Mouse (Mus musculus) thymus, adult 2 months (tissue): ENCODE measurements around the gene Cd99l2. TPM values are rescaled to one million over a fixed set of nuclear protein-coding genes. Genes with fewer than 3 reads are reported as not detected.
A peak's percentile ranks its signal among the peaks of the same experiment; 100 is the strongest.

Experiments used
- DNase-seq: peaks from one replicate; pipeline ENCODE4 v3.0.0; 2021
- H3K27ac ChIP-seq: fragments of 200-500 bp; 2 replicates; pipeline ENCODE4 v1.5.1; 2012; ENCODE audit warnings: low read length, control low read depth; ENCODE audit not compliant: control insufficient read depth, insufficient read depth
- H3K27me3 ChIP-seq: fragments of 200-500 bp; 2 replicates; pipeline ENCODE4 v1.6.1; 2012; ENCODE audit warnings: mild to moderate bottlenecking, low read length, moderate library complexity, mixed read lengths; ENCODE audit not compliant: control insufficient read depth, insufficient read depth
- H3K36me3 ChIP-seq: fragments of 200-500 bp; 2 replicates; pipeline ENCODE4 v1.6.1; 2012; ENCODE audit warnings: mild to moderate bottlenecking, low read length, moderate library complexity; ENCODE audit not compliant: control insufficient read depth, insufficient read depth
- H3K4me1 ChIP-seq: fragments of 200-500 bp; replicated peaks from 2 replicates; pipeline ENCODE4 v1.6.1; 2012; ENCODE audit warnings: low read length; ENCODE audit not compliant: control insufficient read depth, insufficient read depth
- H3K4me3 ChIP-seq: fragments of 200-500 bp; 2 replicates; pipeline ENCODE4 v1.5.1; 2012; ENCODE audit warnings: mild to moderate bottlenecking, low read length, control low read depth, moderate library complexity; ENCODE audit not compliant: control insufficient read depth, insufficient read depth
- CTCF ChIP-seq: fragments of 200-500 bp; IDR thresholded peaks from 2 replicates; pipeline ENCODE4 v1.5.1; 2012; ENCODE audit warnings: mild to moderate bottlenecking, control low read depth, low read length, moderate library complexity, borderline replicate concordance; ENCODE audit not compliant: control insufficient read depth, poor library complexity, insufficient read depth; ENCODE audit errors: extremely low read depth
- POLR2A ChIP-seq: fragments of 200-500 bp; IDR thresholded peaks from 2 replicates; pipeline ENCODE4 v1.6.1; 2012; ENCODE audit warnings: mild to moderate bottlenecking, low read length, control low read depth, moderate library complexity; ENCODE audit not compliant: control insufficient read depth, poor library complexity, insufficient read depth; ENCODE audit errors: extremely low read depth
- WGBS: fragments of 180-500 bp; shearing (Covaris S2); methylation state at CpG from one replicate; pipeline ENCODE4 v1.1.7; 2018; 5-methylcytosine and 5-hydroxymethylcytosine counted together
- polyA plus RNA-seq: library from polyadenylated mRNA; depleted of rRNA; stranded (reverse); fragments of >200 nt; gene quantifications from 2 replicates; pipeline ENCODE4 v1.2.3, GENCODE M21; 2012

The Cd99l2 gene
- polyA plus RNA-seq, 1 experiment = 13.8 TPM

- WGBS = 48% methylated on average over 9 of the region's 9 CpGs
- Histone ChIP-seq H3K36me3 (no peaks in the 10 kb centered on the region), H3K4me3 (no peak overlapping the region), H3K27me3 (no peaks in the 10 kb centered on the region), H3K27ac (no peak overlapping the region), H3K4me1 (no peaks in the 10 kb centered on the region)
- DNase-seq = peak; percentile 72
- TF ChIP-seq CTCF (no peak; the same call in 1 of the 2 replicates), POLR2A (no peak)
Observed at GRCm38 (mm10) chrX:71425746-71426519, 66.7 kb downstream of the Cd99l2 start.

DNA sequence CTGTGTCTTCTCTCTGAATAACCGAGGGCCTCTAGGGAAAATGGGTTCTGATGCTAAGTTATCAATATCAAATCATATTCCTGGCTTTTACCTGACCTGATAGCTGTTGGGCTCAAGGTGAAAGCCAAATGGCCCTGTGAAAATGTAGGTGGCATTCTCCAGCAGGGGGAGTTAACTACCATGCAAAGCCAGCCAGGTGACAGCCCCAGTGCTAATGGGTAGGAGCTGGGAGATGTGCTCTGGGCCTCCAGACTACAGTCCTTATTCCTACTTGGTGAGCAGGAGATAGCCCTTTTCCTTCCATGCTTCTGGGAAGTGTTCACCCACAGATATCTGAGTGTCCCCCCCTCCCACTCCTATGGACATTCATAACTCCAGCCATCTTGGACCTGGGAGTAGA is 67.8 kb downstream of the Cd99l2 start:
- no peak for TF ChIP-seq CTCF
- Histone ChIP-seq H3K36me3 (no peaks in the 10 kb centered on the region), H3K4me1 (no peaks in the 10 kb centered on the region), H3K27me3 (no peaks in the 10 kb centered on the region), H3K4me3 (no peak overlapping the region), H3K27ac (no peak overlapping the region)
- 90% methylated on average over 1 of the region's 1 CpGs for WGBS
- peak; percentile 3 for DNase-seq

DNA sequence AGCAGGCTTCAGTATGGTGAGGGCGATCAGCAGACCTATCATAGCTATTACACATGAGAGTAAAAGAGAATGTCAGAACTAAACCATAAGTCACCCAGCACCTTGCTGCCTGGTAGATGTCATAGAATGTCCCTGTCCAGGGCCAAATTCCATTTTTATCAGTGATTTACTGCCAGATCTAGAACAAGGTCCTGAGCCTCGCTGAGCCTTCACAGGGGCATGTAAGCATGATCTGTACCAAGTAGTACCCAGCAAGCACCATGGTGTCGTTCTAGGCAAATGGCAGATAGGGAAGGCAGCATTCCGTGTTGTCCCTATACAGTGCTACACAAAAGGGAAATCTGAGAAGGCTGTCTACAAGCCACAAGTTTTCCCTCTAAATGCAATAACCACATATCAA is 79.0 kb downstream of the Cd99l2 start:
- WGBS = 96% methylated on average over 4 of the region's 4 CpGs
- H3K27me3 ChIP-seq = no peaks in the 10 kb centered on the region

GRCm38 (mm10) chrX:71412776-71413175 is 79.9 kb downstream of the Cd99l2 start:
- TF ChIP-seq POLR2A = no peak
- TF ChIP-seq CTCF = no peak
- Histone ChIP-seq H3K27ac (no peak overlapping the region), H3K4me3 (no peak overlapping the region), H3K27me3 (no peaks in the 10 kb centered on the region), H3K4me1 (no peaks in the 10 kb centered on the region), H3K36me3 (0 out of 2 replicates have a peak, but pooled peaks cover 8% of the 10 kb centered on the region)
- WGBS = 96% methylated on average over 3 of the region's 3 CpGs
- no peak for DNase-seq

More for the DNA sequence above, 79.0 kb downstream of the Cd99l2 start:
- Histone ChIP-seq H3K4me3 (no peak overlapping the region), H3K36me3 (0 out of 2 replicates have a peak, but pooled peaks cover 8% of the 10 kb centered on the region), H3K4me1 (no peaks in the 10 kb centered on the region), H3K27ac (no peak overlapping the region)
- no peak for TF ChIP-seq CTCF
- no peak for TF ChIP-seq POLR2A
- no peak for DNase-seq

DNA sequence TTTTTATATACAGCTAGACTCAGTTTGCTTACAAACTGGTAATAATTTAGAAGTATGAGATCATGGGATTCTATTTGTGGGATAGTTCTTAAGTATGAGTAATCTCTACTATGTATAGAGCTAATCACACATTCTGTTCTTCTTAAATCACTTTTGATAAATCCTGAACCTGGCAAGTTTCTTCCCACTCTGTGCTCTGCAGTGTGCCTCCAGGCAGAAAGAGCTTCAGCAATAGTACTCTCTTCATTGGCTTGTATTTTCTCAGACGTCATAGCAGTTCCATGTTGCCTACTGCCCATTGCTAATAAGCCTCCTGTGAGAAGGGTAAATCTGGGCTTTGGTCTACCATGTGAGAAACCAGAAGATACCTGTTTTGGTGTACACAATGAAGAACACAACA is 84.3 kb downstream of the Cd99l2 start:
- no peaks in the 10 kb centered on the region for H3K4me1 ChIP-seq
- no peaks in the 10 kb centered on the region for H3K36me3 ChIP-seq
- no peak for TF ChIP-seq CTCF
- no peak for TF ChIP-seq POLR2A
- no peak overlapping the region for H3K27ac ChIP-seq
- 100% methylated on average over 1 of the region's 1 CpGs for WGBS
- H3K27me3 ChIP-seq = no peaks in the 10 kb centered on the region
- DNase-seq = no peak
- H3K4me3 ChIP-seq = no peak overlapping the region

GRCm38 (mm10) chrX:71406290-71406689 is 86.4 kb downstream of the Cd99l2 start:
- no peaks in the 10 kb centered on the region for H3K27me3 ChIP-seq
- DNase-seq = no peak
- no peaks in the 10 kb centered on the region for H3K36me3 ChIP-seq
- no peaks in the 10 kb centered on the region for H3K4me1 ChIP-seq
- H3K4me3 ChIP-seq = no peak overlapping the region
- no peak overlapping the region for H3K27ac ChIP-seq
- TF ChIP-seq CTCF = no peak

DNA sequence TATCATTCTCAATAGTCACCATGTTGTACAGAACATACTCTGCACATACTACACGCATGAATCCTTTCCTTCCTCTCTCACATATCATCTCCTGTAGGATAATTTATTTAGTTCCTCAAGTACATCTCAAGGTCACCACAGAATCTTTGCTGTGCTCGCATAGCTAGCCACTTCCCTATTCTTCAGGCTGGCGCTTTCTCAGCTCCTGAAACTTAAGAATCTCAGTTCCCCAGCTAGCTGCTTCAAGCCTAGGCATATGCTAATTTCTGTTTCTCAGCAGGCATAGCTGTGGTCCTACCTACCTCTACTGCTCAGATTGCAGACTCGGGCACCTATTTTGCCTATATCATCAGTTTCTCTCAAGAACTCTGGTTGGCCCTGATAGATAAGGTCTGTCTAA is 96.3 kb downstream of the Cd99l2 start:
- no peaks in the 10 kb centered on the region for H3K27me3 ChIP-seq
- 0 out of 2 replicates have a peak, but pooled peaks cover 4% of the 10 kb centered on the region for H3K36me3 ChIP-seq
- WGBS = 77% methylated on average over 4 of the region's 4 CpGs
- no peaks in the 10 kb centered on the region for H3K4me1 ChIP-seq
- no peak overlapping the region for H3K27ac ChIP-seq
- TF ChIP-seq POLR2A = no peak
- TF ChIP-seq CTCF = no peak
- H3K4me3 ChIP-seq = no peak overlapping the region
- no peak for DNase-seq
